In the genomic region with DNA sequence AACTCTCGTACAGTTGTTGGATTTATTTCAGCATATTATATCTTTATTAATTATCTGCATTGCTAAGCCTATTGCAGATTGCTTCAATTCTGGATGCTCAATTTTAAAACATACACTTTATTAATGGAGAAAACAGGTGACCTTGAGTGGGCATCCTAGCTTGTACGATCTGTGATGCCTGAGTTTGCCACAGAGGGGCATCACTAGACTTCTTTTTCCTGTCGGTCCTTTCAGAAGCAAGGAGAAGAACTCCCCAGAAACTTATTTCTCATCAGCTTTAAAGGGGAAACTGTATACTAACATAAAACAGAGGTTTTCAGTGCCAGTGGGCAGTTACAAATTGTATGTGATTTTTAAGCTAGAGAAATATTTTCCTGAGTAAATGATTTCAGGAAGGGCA, we compare ENCODE assay signal across 15 mouse cellular contexts.
DNase-seq lines count a peak whose midpoint lies in the region; ATAC-seq and TF ChIP-seq lines count a peak whose summit lies in the region.
"Had no signal": no experiment of that assay in that cellular context is flagged by ENCODE, and none has a peak within 500 bp of the region (broad histone marks: within the 10 kb centered on the region; RNA-seq: fewer than 3 reads in every experiment).

No protein-coding gene starts in this region.

- no peaks in the 10 kb centered on the region for H3K36me3 ChIP-seq in lung, embryonic 14.5 days (ENCODE audit: insufficient read depth)
- H3K36me3 ChIP-seq in embryonic facial prominence, embryonic 10.5 days (replicated peaks), result no peaks in the 10 kb centered on the region
- H3K36me3 ChIP-seq: kidney, embryonic 15.5 days; limb, embryonic 10.5 days had no signal

- TF ChIP-seq POLR2A in lung, adult 2 months (IDR thresholded peaks at IDR 0.05; ENCODE audit: borderline replicate concordance, extremely low read depth, low read depth, low read length), result no peak

- TF ChIP-seq CTCF in lung, embryonic 14.5 days (IDR thresholded peaks at IDR 0.05; ENCODE audit: low read depth), result 0 out of 2 replicates have a peak, but pooled peaks have one; percentile 16
- no peak for TF ChIP-seq CTCF in lung, adult 2 months (IDR thresholded peaks at IDR 0.05; ENCODE audit: insufficient read depth, low read length)

- no peak overlapping the region for H3K27ac ChIP-seq in lung, embryonic 14.5 days (ENCODE audit: low read depth)
- no peak overlapping the region for H3K27ac ChIP-seq in embryonic facial prominence, embryonic 10.5 days (replicated peaks)
- H3K27ac ChIP-seq: forebrain, embryonic 13.5 days; heart, adult 2 months; kidney, embryonic 15.5 days; limb, embryonic 10.5 days had no signal

- DNase-seq in embryo, embryonic 11 days, result peak; percentile 18
- DNase-seq in embryo, embryonic 10 days (ENCODE audit: low spot score), result no peak
- peak; percentile 28 for DNase-seq in lung, embryonic 14.5 days
- no peak for DNase-seq in lung, adult 2 months
- DNase-seq in embryonic facial prominence, embryonic 10.5 days (ENCODE audit: low spot score), result peak; percentile 9
- peak; percentile 5 for DNase-seq in right cerebral cortex, postnatal 25 days
- no peak for DNase-seq in kidney, postnatal 10 days
- DNase-seq in gastrocnemius, postnatal 14 days, result no peak
- DNase-seq: heart, adult 2 months; heart, postnatal 4 days; spleen, adult 18-20 months; thymus, postnatal 14 days had no signal

- H3K9ac ChIP-seq in lung, embryonic 14.5 days, result no peak overlapping the region
- H3K9ac ChIP-seq: forebrain, embryonic 13.5 days; kidney, embryonic 15.5 days had no signal

- no peaks in the 10 kb centered on the region for H3K4me1 ChIP-seq in lung, embryonic 14.5 days (ENCODE audit: insufficient read depth)
- H3K4me1 ChIP-seq in lung, adult 2 months (ENCODE audit: control insufficient read depth, insufficient read depth, low read length), result no peaks in the 10 kb centered on the region
- no peaks in the 10 kb centered on the region; the same call in 1 of the 2 replicates for H3K4me1 ChIP-seq in embryonic facial prominence, embryonic 10.5 days
- H3K4me1 ChIP-seq: kidney, embryonic 15.5 days; limb, embryonic 10.5 days had no signal

- H3K4me2 ChIP-seq in lung, embryonic 14.5 days, result no peak overlapping the region
- H3K4me2 ChIP-seq: forebrain, embryonic 13.5 days; kidney, embryonic 15.5 days had no signal

- WGBS in lung, embryonic 14.5 days, result 39% methylated on average over 3 of the region's 3 CpGs
- WGBS in lung, adult 2 months, result 45% methylated on average over 3 of the region's 3 CpGs
- WGBS in embryonic facial prominence, embryonic 10.5 days, result 53% methylated on average over 3 of the region's 3 CpGs

- no peak overlapping the region for H3K4me3 ChIP-seq in lung, embryonic 14.5 days (ENCODE audit: low read depth, low read length)
- H3K4me3 ChIP-seq in lung, adult 2 months (replicated peaks; ENCODE audit: extremely low read depth, low read depth, low read length), result no peak overlapping the region
- H3K4me3 ChIP-seq in embryonic facial prominence, embryonic 10.5 days, result no peak overlapping the region
- H3K4me3 ChIP-seq: forebrain, embryonic 13.5 days; heart, adult 2 months; kidney, embryonic 15.5 days; limb, embryonic 10.5 days had no signal

- intact Hi-C loops in gastrocnemius, postnatal 14 days (cut with DNase I; ENCODE audit: low total_unique reads), result no loop called here

- H3K9me3 ChIP-seq in lung, embryonic 14.5 days (ENCODE audit: low read depth, low read length), result no peaks in the 10 kb centered on the region
- no peaks in the 10 kb centered on the region for H3K9me3 ChIP-seq in embryonic facial prominence, embryonic 10.5 days
- H3K9me3 ChIP-seq: forebrain, embryonic 13.5 days; kidney, embryonic 15.5 days; limb, embryonic 10.5 days had no signal

- no peaks in the 10 kb centered on the region for H3K27me3 ChIP-seq in lung, embryonic 14.5 days (ENCODE audit: insufficient read depth, low read length)
- H3K27me3 ChIP-seq in embryonic facial prominence, embryonic 10.5 days (replicated peaks; ENCODE audit: low read depth, poor library complexity, severe bottlenecking), result no peaks in the 10 kb centered on the region
- H3K27me3 ChIP-seq: forebrain, embryonic 13.5 days; kidney, embryonic 15.5 days had no signal

- ATAC-seq in lung, embryonic 14.5 days (ENCODE audit: insufficient read depth), result no peak
- ATAC-seq: forebrain, embryonic 13.5 days had no signal

Comparison
In these comparisons a context has a peak if more than half of its experiments do, and no peak if none do; other contexts are left out.
1. DNase-seq: peak in embryo, embryonic 11 days (single experiment), lung, embryonic 14.5 days (single experiment), embryonic facial prominence, embryonic 10.5 days (single experiment) and right cerebral cortex, postnatal 25 days (single experiment); none in embryo, embryonic 10 days (single experiment), lung, adult 2 months (single experiment), kidney, postnatal 10 days (single experiment) and gastrocnemius, postnatal 14 days (single experiment).